Mouse (Mus musculus): ENCODE results near the gene Atp6v0e. TPM values are rescaled to one million over a fixed set of nuclear protein-coding genes. Genes with fewer than 3 reads are reported as not detected.

Gene Atp6v0e
- polyA plus RNA-seq, 1 experiment from 2014 or later = 216 TPM

GRCm38 (mm10) chr17:26710049-26710448, 47.0 kb downstream of the Atp6v0e start:
- WGBS = 54% methylated on average over 6 of the region's 6 CpGs
- ATAC-seq (replicated peaks; ENCODE audit: low FRiP score, low TSS enrichment, low read depth) = no peak
- no peaks in the 10 kb centered on the region for H3K27me3 ChIP-seq (replicated peaks; ENCODE audit: control insufficient read depth, insufficient read depth, low read length)
- peak; percentile 20 for DNase-seq (ENCODE audit: low spot score)
- H3K9ac ChIP-seq (ENCODE audit: low read length) = no peak overlapping the region
- H3K9me3 ChIP-seq (ENCODE audit: control insufficient read depth, low read length) = no peaks in the 10 kb centered on the region
- peaks cover 7% of the 10 kb centered on the region for H3K4me1 ChIP-seq (replicated peaks; ENCODE audit: control insufficient read depth, insufficient read depth, low read length)
- H3K36me3 ChIP-seq (ENCODE audit: control insufficient read depth, insufficient read depth, low read length) = no peaks in the 10 kb centered on the region
- no peak overlapping the region for H3K4me3 ChIP-seq (ENCODE audit: low read depth, low read length)
- H3K4me2 ChIP-seq (ENCODE audit: low read length) = no peak overlapping the region
- H3K27ac ChIP-seq (ENCODE audit: low read depth) = no peak overlapping the region

- peak within 1 kb of the TSS; percentile 79 for H3K4me2 ChIP-seq (ENCODE audit: low read length)
- ATAC-seq (replicated peaks; ENCODE audit: low FRiP score, low TSS enrichment, low read depth) (peak; percentile 77), DNase-seq (ENCODE audit: low spot score) (peak; percentile 96)
- no peaks in the 10 kb centered on the region for H3K9me3 ChIP-seq (ENCODE audit: control insufficient read depth, low read length)
- no peaks in the 10 kb centered on the region for H3K27me3 ChIP-seq (replicated peaks; ENCODE audit: control insufficient read depth, insufficient read depth, low read length)
- no peaks in the 10 kb centered on the region for H3K36me3 ChIP-seq (ENCODE audit: control insufficient read depth, insufficient read depth, low read length)
- peaks cover 8% of the 10 kb centered on the region for H3K4me1 ChIP-seq (replicated peaks; ENCODE audit: control insufficient read depth, insufficient read depth, low read length)
- peak within 1 kb of the TSS; percentile 86 for H3K4me3 ChIP-seq (ENCODE audit: low read depth, low read length)
- peak within 1 kb of the TSS; percentile 72 for H3K9ac ChIP-seq (ENCODE audit: low read length)
- H3K27ac ChIP-seq (ENCODE audit: low read depth) = peak within 1 kb of the TSS; percentile 73
- under 1% methylated on average over 41 of the region's 41 CpGs for WGBS
Observed at GRCm38 (mm10) chr17:26715271-26715758, 52.3 kb downstream of the Atp6v0e start, which contains the start of gene Crebrf. Crebrf (plus strand) TSS chr17:26715650.

GRCm38 (mm10) chr17:26715916-26716717, 53.1 kb downstream of the Atp6v0e start:
- peak overlapping the region; percentile 62 for H3K4me2 ChIP-seq (ENCODE audit: low read length)
- H3K9me3 ChIP-seq (ENCODE audit: control insufficient read depth, low read length) = no peaks in the 10 kb centered on the region
- no peaks in the 10 kb centered on the region for H3K27me3 ChIP-seq (replicated peaks; ENCODE audit: control insufficient read depth, insufficient read depth, low read length)
- peak overlapping the region; percentile 86 for H3K4me3 ChIP-seq (ENCODE audit: low read depth, low read length)
- H3K36me3 ChIP-seq (ENCODE audit: control insufficient read depth, insufficient read depth, low read length) = no peaks in the 10 kb centered on the region
- peak; percentile 97 for ATAC-seq (replicated peaks; ENCODE audit: low FRiP score, low TSS enrichment, low read depth)
- under 1% methylated on average over 63 of the region's 75 CpGs for whole genome bisulfite sequencing
- DNase-seq (ENCODE audit: low spot score) = peak; percentile 97
- H3K9ac ChIP-seq (ENCODE audit: low read length) = peak overlapping the region; percentile 72
- H3K27ac ChIP-seq (ENCODE audit: low read depth) = peak overlapping the region; percentile 73
- peaks cover 8% of the 10 kb centered on the region for H3K4me1 ChIP-seq (replicated peaks; ENCODE audit: control insufficient read depth, insufficient read depth, low read length)

- no peak for ATAC-seq (replicated peaks; ENCODE audit: low FRiP score, low TSS enrichment, low read depth)
- 68% methylated on average over 2 of the region's 2 CpGs for WGBS
- no peak for DNase-seq (ENCODE audit: low spot score)
Observed at GRCm38 (mm10) chr17:26717868-26718267, 54.8 kb downstream of the Atp6v0e start.

GRCm38 (mm10) chr17:26719405-26719804, 56.4 kb downstream of the Atp6v0e start:
- H3K4me2 ChIP-seq (ENCODE audit: low read length) = no peak overlapping the region
- no peak for ATAC-seq (replicated peaks; ENCODE audit: low FRiP score, low TSS enrichment, low read depth)
- H3K36me3 ChIP-seq (ENCODE audit: control insufficient read depth, insufficient read depth, low read length) = no peaks in the 10 kb centered on the region

More at GRCm38 (mm10) chr17:26717868-26718267, 54.8 kb downstream of the Atp6v0e start:
- H3K36me3 ChIP-seq (ENCODE audit: control insufficient read depth, insufficient read depth, low read length) = no peaks in the 10 kb centered on the region
- H3K4me2 ChIP-seq (ENCODE audit: low read length) = no peak overlapping the region
- no peaks in the 10 kb centered on the region for H3K27me3 ChIP-seq (replicated peaks; ENCODE audit: control insufficient read depth, insufficient read depth, low read length)
- no peak overlapping the region for H3K4me3 ChIP-seq (ENCODE audit: low read depth, low read length)
- H3K27ac ChIP-seq (ENCODE audit: low read depth) = no peak overlapping the region
- peaks cover 8% of the 10 kb centered on the region for H3K4me1 ChIP-seq (replicated peaks; ENCODE audit: control insufficient read depth, insufficient read depth, low read length)
- H3K9ac ChIP-seq (ENCODE audit: low read length) = no peak overlapping the region
- no peaks in the 10 kb centered on the region for H3K9me3 ChIP-seq (ENCODE audit: control insufficient read depth, low read length)

GRCm38 (mm10) chr17:26721802-26722201, 58.8 kb downstream of the Atp6v0e start:
- Histone ChIP-seq H3K4me2 (ENCODE audit: low read length) (no peak overlapping the region), H3K27ac (ENCODE audit: low read depth) (no peak overlapping the region), H3K27me3 (replicated peaks; ENCODE audit: control insufficient read depth, insufficient read depth, low read length) (no peaks in the 10 kb centered on the region), H3K9me3 (ENCODE audit: control insufficient read depth, low read length) (no peaks in the 10 kb centered on the region), H3K4me1 (replicated peaks; ENCODE audit: control insufficient read depth, insufficient read depth, low read length) (no peaks in the 10 kb centered on the region), H3K4me3 (ENCODE audit: low read depth, low read length) (no peak overlapping the region), H3K9ac (ENCODE audit: low read length) (no peak overlapping the region), H3K36me3 (ENCODE audit: control insufficient read depth, insufficient read depth, low read length) (no peaks in the 10 kb centered on the region)
- WGBS = 74% methylated on average over 2 of the region's 2 CpGs
- DNase-seq (ENCODE audit: low spot score) = no peak
- ATAC-seq (replicated peaks; ENCODE audit: low FRiP score, low TSS enrichment, low read depth) = no peak

More at GRCm38 (mm10) chr17:26719405-26719804, 56.4 kb downstream of the Atp6v0e start:
- Histone ChIP-seq H3K9me3 (ENCODE audit: control insufficient read depth, low read length) (no peaks in the 10 kb centered on the region), H3K9ac (ENCODE audit: low read length) (no peak overlapping the region), H3K4me1 (replicated peaks; ENCODE audit: control insufficient read depth, insufficient read depth, low read length) (peaks cover 7% of the 10 kb centered on the region), H3K4me3 (ENCODE audit: low read depth, low read length) (no peak overlapping the region), H3K27ac (ENCODE audit: low read depth) (no peak overlapping the region), H3K27me3 (replicated peaks; ENCODE audit: control insufficient read depth, insufficient read depth, low read length) (no peaks in the 10 kb centered on the region)
- DNase-seq (ENCODE audit: low spot score) = no peak

- Histone ChIP-seq H3K27ac (ENCODE audit: low read depth) (no peak overlapping the region), H3K4me2 (ENCODE audit: low read length) (no peak overlapping the region), H3K4me3 (ENCODE audit: low read depth, low read length) (no peak overlapping the region), H3K9me3 (ENCODE audit: control insufficient read depth, low read length) (no peaks in the 10 kb centered on the region), H3K36me3 (ENCODE audit: control insufficient read depth, insufficient read depth, low read length) (no peaks in the 10 kb centered on the region), H3K9ac (ENCODE audit: low read length) (no peak overlapping the region), H3K4me1 (replicated peaks; ENCODE audit: control insufficient read depth, insufficient read depth, low read length) (no peaks in the 10 kb centered on the region), H3K27me3 (replicated peaks; ENCODE audit: control insufficient read depth, insufficient read depth, low read length) (no peaks in the 10 kb centered on the region)
- no peak for ATAC-seq (replicated peaks; ENCODE audit: low FRiP score, low TSS enrichment, low read depth)
- WGBS = 35% methylated on average over 1 of the region's 1 CpGs
- DNase-seq (ENCODE audit: low spot score) = no peak
Observed at GRCm38 (mm10) chr17:26724790-26725189, 61.8 kb downstream of the Atp6v0e start.

- H3K9me3 ChIP-seq (ENCODE audit: control insufficient read depth, low read length) = no peaks in the 10 kb centered on the region
- H3K36me3 ChIP-seq (ENCODE audit: control insufficient read depth, insufficient read depth, low read length) = no peaks in the 10 kb centered on the region
- H3K4me1 ChIP-seq (replicated peaks; ENCODE audit: control insufficient read depth, insufficient read depth, low read length) = no peaks in the 10 kb centered on the region
- DNase-seq (ENCODE audit: low spot score) (no peak), ATAC-seq (replicated peaks; ENCODE audit: low FRiP score, low TSS enrichment, low read depth) (no peak)
- no peak overlapping the region for H3K9ac ChIP-seq (ENCODE audit: low read length)
- H3K4me3 ChIP-seq (ENCODE audit: low read depth, low read length) = no peak overlapping the region
- 83% methylated on average over 1 of the region's 1 CpGs for WGBS
- no peak overlapping the region for H3K27ac ChIP-seq (ENCODE audit: low read depth)
- H3K27me3 ChIP-seq (replicated peaks; ENCODE audit: control insufficient read depth, insufficient read depth, low read length) = no peaks in the 10 kb centered on the region
- H3K4me2 ChIP-seq (ENCODE audit: low read length) = no peak overlapping the region
Observed at GRCm38 (mm10) chr17:26726674-26727073, 63.6 kb downstream of the Atp6v0e start.
